ENCODE assay signal across 8 mouse cellular contexts in the genomic region with DNA sequence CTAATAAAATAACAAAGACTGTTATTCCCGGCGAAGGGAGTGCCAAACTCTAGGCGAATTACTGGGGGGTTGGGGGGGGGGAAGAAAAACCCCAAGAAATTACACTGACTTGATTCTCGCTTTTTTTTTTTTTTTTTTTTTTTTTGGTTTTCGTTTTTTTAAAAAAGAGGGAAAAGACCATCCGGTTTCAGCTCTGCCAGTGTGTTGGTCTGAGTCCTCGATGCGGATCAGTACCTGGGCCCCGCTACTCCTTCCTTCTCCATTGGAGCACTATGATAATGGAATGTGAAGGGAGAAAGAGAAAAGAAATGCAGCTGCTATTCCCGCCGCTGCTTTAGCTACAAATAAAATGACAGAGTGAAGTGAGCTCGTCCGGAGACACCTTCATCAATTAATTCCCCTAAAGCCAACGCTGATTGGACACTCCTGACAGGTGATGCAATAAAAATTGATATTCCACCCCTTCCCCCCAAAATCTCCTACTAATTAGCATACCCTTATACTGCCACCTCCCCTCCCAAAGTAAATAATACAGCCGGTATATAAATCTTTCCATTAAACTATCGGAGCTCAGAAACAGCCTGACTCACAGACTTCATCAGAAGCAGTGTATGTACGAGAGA. TPM values are rescaled to one million over a fixed set of nuclear protein-coding genes. Genes with fewer than 3 reads are reported as not detected.
A peak's percentile ranks its signal among the peaks of the same experiment; 100 is the strongest.
DNase-seq lines count a peak whose midpoint lies in the region; ATAC-seq and TF ChIP-seq lines count a peak whose summit lies in the region.

TSS of gene Skida1 (minus strand) at position 599 of the 623 bp plus-strand sequence.

- intact Hi-C loops in heart, adult 2 months (cut with DNase I), result loop anchor here (1.0 to 5.0 kb wide), 4 partner anchors 539 to 1609 kb away; partner anchors contain the start of genes Bmi1 and Otud1

- TF ChIP-seq CTCF in cerebellum, adult 2 months (IDR thresholded peaks at IDR 0.05; ENCODE audit: borderline replicate concordance, insufficient read depth, low read depth, low read length), result no peak
- TF ChIP-seq CTCF in heart, adult 2 months (IDR thresholded peaks at IDR 0.05), result no peak

- peak within 1 kb of the TSS; percentile 88 for H3K4me3 ChIP-seq in cerebellum, adult 2 months (replicated peaks; ENCODE audit: insufficient read depth, low read depth, low read length)
- H3K4me3 ChIP-seq in heart, adult 2 months, result peak within 1 kb of the TSS; percentile 74
- peak within 1 kb of the TSS; percentile 71 for H3K4me3 ChIP-seq in midbrain, embryonic 15.5 days

- H3K79me2 ChIP-seq in heart, adult 2 months (replicated peaks; ENCODE audit: control insufficient read depth, insufficient read depth, low read length), result no peaks in the 10 kb centered on the region; the same call in 1 of the 2 replicates

- no peak for TF ChIP-seq POLR2A in cerebellum, adult 2 months (IDR thresholded peaks at IDR 0.05; ENCODE audit: borderline replicate concordance, insufficient read depth, low read length)
- peak; percentile 20; the same call in 1 of the 2 replicates for TF ChIP-seq POLR2A in heart, adult 2 months (IDR thresholded peaks at IDR 0.05; ENCODE audit: insufficient read depth, low read depth, low read length)

- peak in 1 of 2 experiments; percentile 34 for DNase-seq in cerebellum, adult 2 months
- DNase-seq in cerebellum, adult 11-12 months, result no peak
- peak; percentile 56 for DNase-seq in adrenal gland, postnatal 10 days
- peak in 1 of 2 experiments; percentile 41 for DNase-seq in heart, adult 2 months
- peak; percentile 54 for DNase-seq in kidney, postnatal 10 days
- DNase-seq in urinary bladder, postnatal 4 days (ENCODE audit: low spot score in 2 of 2), result no peak

- no peaks in the 10 kb centered on the region for H3K27me3 ChIP-seq in cerebellum, adult 2 months (ENCODE audit: control insufficient read depth, insufficient read depth, low read length)
- H3K27me3 ChIP-seq in heart, adult 2 months (ENCODE audit: control insufficient read depth, insufficient read depth, low read length), result no peaks in the 10 kb centered on the region
- H3K27me3 ChIP-seq in midbrain, embryonic 15.5 days (replicated peaks), result no peaks in the 10 kb centered on the region

- WGBS in cerebellum, adult 2 months, result 3% methylated on average over 17 of the region's 17 CpGs
- 12% methylated on average over 17 of the region's 17 CpGs for WGBS in heart, adult 2 months
- under 1% methylated on average over 17 of the region's 17 CpGs for WGBS in midbrain, embryonic 15.5 days

- H3K9ac ChIP-seq in heart, adult 2 months (ENCODE audit: low read depth, low read length), result peak within 1 kb of the TSS; percentile 99
- H3K9ac ChIP-seq in midbrain, embryonic 15.5 days, result peak within 1 kb of the TSS; percentile 93

- H3K4me2 ChIP-seq in midbrain, embryonic 15.5 days, result peak within 1 kb of the TSS; percentile 54

- no peak for TF ChIP-seq EP300 in heart, adult 2 months (IDR thresholded peaks at IDR 0.05; ENCODE audit: insufficient read depth, low read depth, low read length)

- H3K27ac ChIP-seq in cerebellum, adult 2 months (ENCODE audit: insufficient read depth, low read length), result peak within 1 kb of the TSS; percentile 24
- H3K27ac ChIP-seq in heart, adult 2 months, result peak within 1 kb of the TSS; percentile 95
- H3K27ac ChIP-seq in midbrain, embryonic 15.5 days, result peak within 1 kb of the TSS; percentile 97

- peaks cover 15% of the 10 kb centered on the region for H3K36me3 ChIP-seq in heart, adult 2 months (ENCODE audit: control insufficient read depth, insufficient read depth, low read length)
- no peaks in the 10 kb centered on the region for H3K36me3 ChIP-seq in midbrain, embryonic 15.5 days (replicated peaks)

- H3K9me3 ChIP-seq in midbrain, embryonic 15.5 days, result no peaks in the 10 kb centered on the region

- H3K4me1 ChIP-seq in cerebellum, adult 2 months (ENCODE audit: control insufficient read depth, insufficient read depth, low read length), result peaks cover 2% of the 10 kb centered on the region; the same call in 1 of the 2 replicates
- H3K4me1 ChIP-seq in heart, adult 2 months (ENCODE audit: control insufficient read depth, insufficient read depth, low read length), result peaks cover 3% of the 10 kb centered on the region
- H3K4me1 ChIP-seq in midbrain, embryonic 15.5 days, result peaks cover 44% of the 10 kb centered on the region

- ATAC-seq in midbrain, embryonic 15.5 days (replicated peaks), result peak; percentile 74
- no peak for ATAC-seq in activated CD4-positive, CD25-positive, alpha-beta regulatory T cell, adult 4 months

RNA-seq across cellular contexts. Expression of gene Skida1, which starts in this region (rescaled TPM):
- polyA plus RNA-seq in cerebellum, adult 2 months (2012; rRNA removed), result 4.8 and 5.7 TPM in 2 replicates
- total RNA-seq in adrenal gland, postnatal 10 days (2021), result 1 to 10 TPM; 3.5 to 4.9 TPM
- total RNA-seq in heart, adult 2 months (2021), result 1 to 10 TPM; 1.7 to 4.5 TPM
- polyA plus RNA-seq in heart, adult 2 months (2012; rRNA removed), result 2.0 and 3.7 TPM in 2 replicates
- 8.1 and 9.0 TPM in 2 replicates for polyA plus RNA-seq in midbrain, embryonic 15.5 days (2015; fragmentation: Nextera tagmentation; extraction: Ambion mirVana)
- polyA plus RNA-seq in activated CD4-positive, CD25-positive, alpha-beta regulatory T cell, adult 4 months (2017; shearing (Covaris generic)), result under 1 TPM; 0.25 to 0.48 TPM

Comparison
In these comparisons a context has a peak if more than half of its experiments do, and no peak if none do; other contexts are left out.
1. DNase-seq: peak in adrenal gland, postnatal 10 days (single experiment) and kidney, postnatal 10 days (single experiment); none in cerebellum, adult 11-12 months (single experiment) and urinary bladder, postnatal 4 days (0 of 2).
2. H3K27ac ChIP-seq: peak in every context shown above with its lines; median percentile 97 in midbrain, embryonic 15.5 days; 95 in heart, adult 2 months; 24 in cerebellum, adult 2 months.
3. Peak in every context shown above with its lines, with median percentiles within 50 percentile points of each other: H3K4me3 ChIP-seq.